Mouse (Mus musculus) heart, embryonic 11.5 days (tissue): ENCODE results near the gene Cfap221. TPM values are rescaled to one million over a fixed set of nuclear protein-coding genes. Genes with fewer than 3 reads are reported as not detected.

Experiments
- ATAC-seq: fragments of 200-750 bp; cut with Nextera tagmentation; replicated peaks from 2 replicates; pipeline ENCODE4 v1.8.0; 2017; ENCODE audit warnings: moderate library complexity; ENCODE audit not compliant: insufficient number of reproducible peaks, low FRiP score, low TSS enrichment
- H3K27ac ChIP-seq: fragments of 300-500 bp; sonication (generic); 2 replicates; pipeline ENCODE4 v1.5.1; 2014; ENCODE audit warnings: mild to moderate bottlenecking, low read depth, low read length
- H3K27me3 ChIP-seq: fragments of 300-500 bp; sonication (generic); 2 replicates; pipeline ENCODE4 v1.6.1; 2014; ENCODE audit warnings: mild to moderate bottlenecking, low read length, mixed read lengths; ENCODE audit not compliant: control insufficient read depth, insufficient read depth
- H3K36me3 ChIP-seq: fragments of 300-500 bp; sonication (generic); 2 replicates; pipeline ENCODE4 v1.6.1; 2014; ENCODE audit warnings: mild to moderate bottlenecking, low read length, moderate library complexity, mixed read lengths; ENCODE audit not compliant: control insufficient read depth, insufficient read depth
- H3K4me1 ChIP-seq: fragments of 300-500 bp; sonication (generic); 2 replicates; pipeline ENCODE4 v1.6.1; 2014; ENCODE audit warnings: low read length; ENCODE audit not compliant: control insufficient read depth, insufficient read depth
- H3K4me2 ChIP-seq: fragments of 300-500 bp; sonication (generic); 2 replicates; pipeline ENCODE4 v1.6.1; 2014; ENCODE audit warnings: mild to moderate bottlenecking, moderate library complexity
- H3K4me3 ChIP-seq: fragments of 300-500 bp; sonication (generic); 2 replicates; pipeline ENCODE4 v1.5.1; 2014; ENCODE audit warnings: low read depth, low read length
- H3K9ac ChIP-seq: fragments of 300-500 bp; sonication (generic); 2 replicates; pipeline ENCODE4 v1.6.1; 2014; ENCODE audit warnings: mild to moderate bottlenecking, low read depth, low read length, moderate library complexity
- H3K9me3 ChIP-seq: fragments of 300-500 bp; sonication (generic); replicated peaks from 2 replicates; pipeline ENCODE4 v1.6.1; 2016; ENCODE audit warnings: low read length; ENCODE audit not compliant: control insufficient read depth
- WGBS: fragments of 180-500 bp; shearing (Covaris S2); extraction: QIAGEN DNeasy Blood & Tissue Kit; methylation state at CpG from one replicate; pipeline ENCODE4 v1.1.7; 2014; ENCODE audit not compliant: insufficient replicate concordance; 5-methylcytosine and 5-hydroxymethylcytosine counted together
- polyA plus RNA-seq: library from polyadenylated mRNA; unstranded; fragments of >200 nt; fragmentation: Nextera tagmentation; extraction: Ambion mirVana; gene quantifications from 2 replicates; pipeline ENCODE4 v1.2.1, GENCODE M21; 2014

The Cfap221 gene
- polyA plus RNA-seq, 1 experiment from 2014 or later, result 0.17 TPM

DNA sequence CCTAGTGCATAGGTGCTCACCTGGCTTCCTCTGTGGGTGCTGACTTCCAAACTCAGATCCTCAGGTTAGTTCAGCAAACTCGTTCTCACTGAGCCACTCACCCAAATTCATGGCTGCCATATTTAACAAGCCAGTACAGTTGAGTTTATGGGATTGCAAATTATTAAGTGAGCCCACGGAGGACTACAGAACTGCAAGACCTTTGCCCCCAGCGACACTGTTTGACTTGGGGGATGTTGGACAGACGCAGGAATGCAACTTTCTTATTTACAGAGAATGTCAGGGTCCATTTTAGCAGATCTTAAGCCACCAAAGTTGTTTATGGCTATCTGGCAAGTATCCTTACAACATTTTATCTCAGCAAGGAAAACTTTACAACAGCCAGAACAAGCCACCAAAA lies 21.9 kb downstream of the Cfap221 start:
- ATAC-seq, result no peak
- Histone ChIP-seq H3K9ac (no peak overlapping the region), H3K4me3 (no peak overlapping the region), H3K4me2 (no peak overlapping the region), H3K36me3 (no peaks in the 10 kb centered on the region), H3K27me3 (no peaks in the 10 kb centered on the region), H3K9me3 (no peaks in the 10 kb centered on the region), H3K27ac (no peak overlapping the region), H3K4me1 (no peaks in the 10 kb centered on the region)
- 67% methylated on average over 4 of the region's 4 CpGs for WGBS

- Histone ChIP-seq H3K4me3 (no peak overlapping the region), H3K36me3 (no peaks in the 10 kb centered on the region), H3K27me3 (no peaks in the 10 kb centered on the region), H3K27ac (no peak overlapping the region), H3K9ac (no peak overlapping the region), H3K4me2 (no peak overlapping the region), H3K4me1 (no peaks in the 10 kb centered on the region), H3K9me3 (no peaks in the 10 kb centered on the region)
- WGBS, result 17% methylated on average over 4 of the region's 4 CpGs
- no peak for ATAC-seq
Observed at GRCm38 (mm10) chr1:119973117-119973516, 23.9 kb downstream of the Cfap221 start.

- H3K4me2 ChIP-seq, result no peak overlapping the region
- ATAC-seq, result no peak; the same call in 1 of the 2 replicates
- H3K9me3 ChIP-seq, result no peaks in the 10 kb centered on the region
- no peak overlapping the region for H3K4me3 ChIP-seq
- H3K27me3 ChIP-seq, result no peaks in the 10 kb centered on the region
- no peak overlapping the region for H3K9ac ChIP-seq
- no peaks in the 10 kb centered on the region for H3K36me3 ChIP-seq
- H3K4me1 ChIP-seq, result no peaks in the 10 kb centered on the region
- WGBS, result 25% methylated on average over 12 of the region's 12 CpGs
- no peak overlapping the region for H3K27ac ChIP-seq
Observed at GRCm38 (mm10) chr1:119965804-119966514, 31.1 kb downstream of the Cfap221 start.

- H3K36me3 ChIP-seq, result no peaks in the 10 kb centered on the region
- H3K4me2 ChIP-seq, result no peak overlapping the region
- H3K4me3 ChIP-seq, result no peak overlapping the region
- H3K9me3 ChIP-seq, result no peaks in the 10 kb centered on the region
- 50% methylated on average over 7 of the region's 7 CpGs for WGBS
- H3K9ac ChIP-seq, result no peak overlapping the region
- H3K27me3 ChIP-seq, result no peaks in the 10 kb centered on the region
- no peak overlapping the region for H3K27ac ChIP-seq
- H3K4me1 ChIP-seq, result no peaks in the 10 kb centered on the region
- ATAC-seq, result no peak
Observed at GRCm38 (mm10) chr1:119959920-119960319, 37.1 kb downstream of the Cfap221 start.

DNA sequence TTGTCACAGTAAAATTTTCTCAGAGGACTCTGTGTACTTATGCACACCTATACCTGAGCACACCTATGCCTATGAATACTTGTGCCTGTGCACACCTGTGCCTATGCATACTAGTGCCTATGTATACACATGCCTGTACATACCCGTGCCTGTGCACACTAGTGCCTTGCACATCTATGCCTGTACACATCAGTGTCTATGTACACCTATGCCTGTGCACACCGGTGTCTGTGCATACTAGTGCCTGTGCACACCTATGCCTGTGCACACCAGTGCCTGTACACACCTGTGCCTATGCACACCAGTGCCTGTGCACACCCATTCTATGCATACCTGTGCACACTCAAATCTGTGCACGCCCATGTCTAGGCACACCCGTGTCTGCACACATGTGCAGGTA lies 37.6 kb downstream of the Cfap221 start:
- WGBS, result 89% methylated on average over 4 of the region's 4 CpGs
- H3K27me3 ChIP-seq, result no peaks in the 10 kb centered on the region
- no peak overlapping the region for H3K4me3 ChIP-seq
- H3K27ac ChIP-seq, result no peak overlapping the region
- no peaks in the 10 kb centered on the region for H3K36me3 ChIP-seq
- no peak overlapping the region for H3K9ac ChIP-seq
- no peaks in the 10 kb centered on the region for H3K9me3 ChIP-seq
- no peak for ATAC-seq
- H3K4me1 ChIP-seq, result no peaks in the 10 kb centered on the region
- H3K4me2 ChIP-seq, result no peak overlapping the region

GRCm38 (mm10) chr1:119957716-119958222 lies 39.3 kb downstream of the Cfap221 start:
- no peak for ATAC-seq
- Histone ChIP-seq H3K4me3 (no peak overlapping the region), H3K27ac (no peak overlapping the region), H3K27me3 (no peaks in the 10 kb centered on the region), H3K4me2 (no peak overlapping the region), H3K9ac (no peak overlapping the region), H3K36me3 (no peaks in the 10 kb centered on the region), H3K4me1 (no peaks in the 10 kb centered on the region), H3K9me3 (no peaks in the 10 kb centered on the region)
- 63% methylated on average over 9 of the region's 9 CpGs for WGBS

- no peak overlapping the region for H3K4me3 ChIP-seq
- 77% methylated on average over 2 of the region's 2 CpGs for WGBS
Observed at GRCm38 (mm10) chr1:119954680-119955079, 42.4 kb downstream of the Cfap221 start.

GRCm38 (mm10) chr1:119953456-119953855 lies 43.6 kb downstream of the Cfap221 start:
- no peaks in the 10 kb centered on the region for H3K36me3 ChIP-seq
- no peak for ATAC-seq
- WGBS, result 81% methylated on average over 9 of the region's 9 CpGs

More at GRCm38 (mm10) chr1:119954680-119955079, 42.4 kb downstream of the Cfap221 start:
- no peaks in the 10 kb centered on the region for H3K27me3 ChIP-seq
- no peak overlapping the region for H3K4me2 ChIP-seq
- ATAC-seq, result no peak
- no peaks in the 10 kb centered on the region for H3K36me3 ChIP-seq
- no peak overlapping the region for H3K9ac ChIP-seq
- H3K9me3 ChIP-seq, result no peaks in the 10 kb centered on the region
- H3K4me1 ChIP-seq, result no peaks in the 10 kb centered on the region
- no peak overlapping the region for H3K27ac ChIP-seq

GRCm38 (mm10) chr1:119950086-119950485 lies 46.9 kb downstream of the Cfap221 start:
- 89% methylated on average over 8 of the region's 8 CpGs for WGBS
- H3K27ac ChIP-seq, result no peak overlapping the region
- H3K27me3 ChIP-seq, result no peaks in the 10 kb centered on the region
- no peak for ATAC-seq
- no peak overlapping the region for H3K4me3 ChIP-seq
- no peaks in the 10 kb centered on the region for H3K36me3 ChIP-seq
- H3K9me3 ChIP-seq, result no peaks in the 10 kb centered on the region
- H3K9ac ChIP-seq, result no peak overlapping the region
- no peaks in the 10 kb centered on the region for H3K4me1 ChIP-seq
- no peak overlapping the region for H3K4me2 ChIP-seq

More at GRCm38 (mm10) chr1:119953456-119953855, 43.6 kb downstream of the Cfap221 start:
- Histone ChIP-seq H3K9me3 (no peaks in the 10 kb centered on the region), H3K27me3 (no peaks in the 10 kb centered on the region), H3K9ac (no peak overlapping the region), H3K4me1 (no peaks in the 10 kb centered on the region), H3K4me2 (no peak overlapping the region), H3K27ac (no peak overlapping the region), H3K4me3 (no peak overlapping the region)
